Mouse (Mus musculus) liver, embryonic 13.5 days (tissue): Measurements from ENCODE around the gene Ahcyl2. TPM values are rescaled to one million over a fixed set of nuclear protein-coding genes. Genes with fewer than 3 reads are reported as not detected.
"Not testable (repeated sequence)": the region's sequence is repeated elsewhere in the genome, so short reads cannot be mapped to it uniquely, and the experiment has no call there.

Experiments used
- ATAC-seq: fragments of 200-750 bp; cut with Nextera tagmentation; 2 replicates; pipeline ENCODE4 v1.8.0; 2017; ENCODE audit warnings: low read depth, mild to moderate bottlenecking, moderate number of reproducible peaks, moderate library complexity
- DNase-seq: peaks from one replicate; pipeline ENCODE4 v3.0.0; 2022
- H3K27ac ChIP-seq: fragments of 300-500 bp; sonication (generic); 2 replicates; pipeline ENCODE4 v1.5.1; 2015; ENCODE audit warnings: moderate library complexity, mild to moderate bottlenecking, inconsistent platforms
- H3K27me3 ChIP-seq: fragments of 300-500 bp; sonication (generic); 2 replicates; pipeline ENCODE4 v1.6.1; 2015; ENCODE audit warnings: mild to moderate bottlenecking, inconsistent platforms
- H3K36me3 ChIP-seq: fragments of 300-500 bp; sonication (generic); 2 replicates; pipeline ENCODE4 v1.6.1; 2015; ENCODE audit warnings: mild to moderate bottlenecking, inconsistent platforms
- H3K4me1 ChIP-seq: fragments of 300-500 bp; sonication (generic); replicated peaks from 2 replicates; pipeline ENCODE4 v1.6.1; 2015; ENCODE audit warnings: inconsistent platforms
- H3K4me2 ChIP-seq: fragments of 300-500 bp; sonication (generic); 2 replicates; pipeline ENCODE4 v1.6.1; 2015; ENCODE audit warnings: inconsistent platforms, mild to moderate bottlenecking, moderate library complexity
- H3K4me3 ChIP-seq: fragments of 300-500 bp; sonication (generic); replicated peaks from 2 replicates; pipeline ENCODE4 v1.5.1; 2015; ENCODE audit warnings: mild to moderate bottlenecking, inconsistent platforms
- H3K9ac ChIP-seq: fragments of 300-500 bp; sonication (generic); 2 replicates; pipeline ENCODE4 v1.6.1; 2015; ENCODE audit warnings: mild to moderate bottlenecking, inconsistent platforms
- H3K9me3 ChIP-seq: fragments of 300-500 bp; sonication (generic); replicated peaks from 2 replicates; pipeline ENCODE4 v1.6.1; 2016; ENCODE audit warnings: inconsistent platforms
- WGBS: fragments of 180-500 bp; shearing (Covaris S2); methylation state at CpG from one replicate; pipeline ENCODE4 v1.1.7; 2015; ENCODE audit not compliant: insufficient replicate concordance; 5-methylcytosine and 5-hydroxymethylcytosine counted together
- polyA plus RNA-seq: library from polyadenylated mRNA; unstranded; fragments of >200 nt; fragmentation: Nextera tagmentation; extraction: Ambion mirVana; gene quantifications from 2 replicates; pipeline ENCODE4 v1.2.1, GENCODE M21; 2015

The Ahcyl2 gene
- polyA plus RNA-seq, 1 experiment from 2014 or later = 4.1 TPM

DNA sequence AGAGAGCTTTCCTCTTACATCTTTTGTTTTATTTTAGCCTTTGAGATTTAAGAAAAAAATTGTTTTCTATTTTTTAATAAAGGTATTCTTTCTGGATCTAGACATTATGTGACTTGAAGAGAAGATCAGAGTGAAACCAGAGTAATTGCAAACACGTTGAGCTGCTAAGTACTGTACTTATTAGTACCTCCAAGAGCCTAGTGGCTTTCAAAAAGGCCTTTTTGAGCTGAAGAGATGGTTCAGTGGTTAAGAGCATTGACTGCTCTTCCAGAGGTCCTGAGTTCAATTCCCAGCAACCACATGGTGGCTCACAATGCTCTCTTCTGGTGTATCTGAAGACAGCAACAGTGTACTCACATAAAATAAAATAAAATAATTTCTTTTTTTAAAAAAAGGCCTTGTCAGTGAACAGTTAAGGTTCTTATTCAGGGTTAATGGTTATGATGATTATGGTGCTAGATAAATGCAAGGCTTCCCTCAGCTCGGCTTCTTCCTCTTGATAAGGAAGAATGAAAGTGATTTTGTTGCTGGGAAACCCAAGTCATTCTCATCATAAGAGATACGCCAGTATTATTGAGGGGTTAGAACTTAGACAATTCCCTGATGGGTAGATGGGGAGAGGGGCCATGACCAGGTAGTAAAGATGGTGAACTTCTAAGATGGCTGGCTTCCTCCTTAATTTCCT, 22.3 kb downstream of the Ahcyl2 start:
- no peak overlapping the region for H3K27ac ChIP-seq
- ATAC-seq = no peak
- no peak overlapping the region for H3K4me3 ChIP-seq
- no peak for DNase-seq
- no peaks in the 10 kb centered on the region for H3K9me3 ChIP-seq
- no peaks in the 10 kb centered on the region for H3K27me3 ChIP-seq
- H3K4me2 ChIP-seq = no peak overlapping the region
- WGBS = 63% methylated on average over 3 of the region's 3 CpGs
- H3K36me3 ChIP-seq = no peaks in the 10 kb centered on the region
- no peak overlapping the region for H3K9ac ChIP-seq
- peaks cover 14% of the 10 kb centered on the region for H3K4me1 ChIP-seq

GRCm38 (mm10) chr6:29793520-29793919, 25.7 kb downstream of the Ahcyl2 start:
- 49% methylated on average over 1 of the region's 1 CpGs for WGBS
- Histone ChIP-seq H3K4me3 (no peak overlapping the region), H3K27ac (no peak overlapping the region), H3K9me3 (no peaks in the 10 kb centered on the region), H3K9ac (no peak overlapping the region), H3K27me3 (no peaks in the 10 kb centered on the region), H3K36me3 (no peaks in the 10 kb centered on the region), H3K4me1 (peaks cover 18% of the 10 kb centered on the region; the same call in 1 of the 2 replicates), H3K4me2 (no peak overlapping the region)
- DNase-seq (no peak), ATAC-seq (no peak)

DNA sequence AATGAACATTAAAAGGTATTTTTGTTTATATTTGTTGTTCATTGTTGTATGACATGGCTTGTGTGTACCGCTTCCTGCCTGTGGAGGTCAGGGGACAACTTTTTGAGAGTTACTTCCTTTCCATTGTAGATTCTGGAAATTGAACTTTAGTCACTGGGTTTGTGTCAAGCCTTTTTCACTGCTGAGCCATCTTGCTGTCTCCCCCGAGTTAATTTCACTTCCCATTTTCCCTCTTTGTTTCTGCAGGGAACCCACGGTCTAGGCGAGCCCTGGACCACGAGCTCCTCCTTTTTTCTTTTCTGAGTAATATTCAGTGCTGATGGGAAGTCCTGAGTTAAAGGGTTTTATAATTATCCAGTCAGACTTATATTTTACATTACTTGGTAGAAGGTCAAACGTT, 26.8 kb downstream of the Ahcyl2 start:
- Histone ChIP-seq H3K27me3 (no peaks in the 10 kb centered on the region), H3K27ac (no peak overlapping the region), H3K4me3 (no peak overlapping the region), H3K36me3 (no peaks in the 10 kb centered on the region), H3K4me2 (no peak overlapping the region), H3K4me1 (peaks cover 24% of the 10 kb centered on the region), H3K9me3 (no peaks in the 10 kb centered on the region), H3K9ac (no peak overlapping the region)
- DNase-seq (no peak), ATAC-seq (no peak)
- WGBS = 49% methylated on average over 6 of the region's 6 CpGs

- Histone ChIP-seq H3K36me3 (no peaks in the 10 kb centered on the region), H3K4me3 (no peak overlapping the region), H3K9ac (no peak overlapping the region), H3K4me1 (peaks cover 8% of the 10 kb centered on the region), H3K27ac (no peak overlapping the region), H3K27me3 (no peaks in the 10 kb centered on the region), H3K4me2 (no peak overlapping the region), H3K9me3 (no peaks in the 10 kb centered on the region)
- 60% methylated on average over 1 of the region's 1 CpGs for WGBS
- DNase-seq (no peak), ATAC-seq (no peak)
Observed at GRCm38 (mm10) chr6:29802979-29803378, 35.2 kb downstream of the Ahcyl2 start.

DNA sequence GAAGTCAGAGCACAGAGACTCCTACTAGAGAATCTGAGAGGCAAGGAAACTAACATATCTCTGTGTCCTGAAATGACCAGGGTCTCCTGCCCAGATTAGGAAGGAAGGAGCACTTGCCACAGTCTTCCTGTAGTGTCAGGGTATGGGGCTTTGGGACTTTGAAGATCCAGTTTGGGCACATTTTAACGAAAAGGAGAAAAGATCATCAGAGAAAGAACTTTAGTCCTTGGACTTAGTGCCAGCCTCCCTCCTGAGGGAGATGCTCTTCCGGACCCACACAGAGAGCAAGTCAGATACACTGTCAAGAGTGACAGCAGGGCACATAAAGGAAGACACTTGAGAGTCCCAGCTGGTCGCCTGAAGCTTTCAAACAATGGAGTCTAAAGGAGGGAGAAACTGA, 36.2 kb downstream of the Ahcyl2 start:
- Histone ChIP-seq H3K4me1 (peaks cover 4% of the 10 kb centered on the region), H3K4me2 (no peak overlapping the region), H3K9me3 (no peaks in the 10 kb centered on the region), H3K9ac (no peak overlapping the region), H3K4me3 (no peak overlapping the region), H3K27me3 (no peaks in the 10 kb centered on the region), H3K36me3 (no peaks in the 10 kb centered on the region), H3K27ac (no peak overlapping the region)
- WGBS = 60% methylated on average over 3 of the region's 3 CpGs
- DNase-seq (no peak), ATAC-seq (no peak)

DNA sequence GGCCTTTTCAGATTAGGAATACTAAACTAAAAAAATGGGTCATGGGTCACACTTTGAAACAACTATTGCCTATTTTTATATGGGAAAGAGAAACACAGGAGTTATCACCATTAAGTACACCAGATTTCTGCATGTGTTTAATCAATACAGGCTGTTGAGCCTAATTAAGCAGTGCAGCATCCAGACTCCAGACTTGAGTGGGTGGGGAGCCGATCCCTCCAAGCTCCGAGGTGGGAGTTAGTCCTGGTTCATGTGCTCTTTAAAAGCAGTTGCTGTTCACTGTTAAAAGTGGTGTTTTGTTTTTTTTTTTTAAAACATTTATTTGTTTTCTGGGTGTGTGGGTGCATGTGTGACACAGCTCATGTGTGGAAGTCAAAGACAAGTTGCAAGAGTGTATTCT, 37.6 kb downstream of the Ahcyl2 start:
- no peak for ATAC-seq
- 77% methylated on average over 2 of the region's 2 CpGs for WGBS

GRCm38 (mm10) chr6:29812076-29812475, 44.3 kb downstream of the Ahcyl2 start:
- WGBS = 62% methylated on average over 2 of the region's 2 CpGs

More for the DNA sequence above, 37.6 kb downstream of the Ahcyl2 start:
- no peaks in the 10 kb centered on the region for H3K27me3 ChIP-seq
- H3K4me3 ChIP-seq = no peak overlapping the region
- no peak overlapping the region for H3K4me2 ChIP-seq
- no peaks in the 10 kb centered on the region for H3K9me3 ChIP-seq
- no peaks in the 10 kb centered on the region for H3K36me3 ChIP-seq
- H3K27ac ChIP-seq = no peak overlapping the region
- H3K9ac ChIP-seq = no peak overlapping the region
- no peak for DNase-seq
- H3K4me1 ChIP-seq = no peaks in the 10 kb centered on the region

DNA sequence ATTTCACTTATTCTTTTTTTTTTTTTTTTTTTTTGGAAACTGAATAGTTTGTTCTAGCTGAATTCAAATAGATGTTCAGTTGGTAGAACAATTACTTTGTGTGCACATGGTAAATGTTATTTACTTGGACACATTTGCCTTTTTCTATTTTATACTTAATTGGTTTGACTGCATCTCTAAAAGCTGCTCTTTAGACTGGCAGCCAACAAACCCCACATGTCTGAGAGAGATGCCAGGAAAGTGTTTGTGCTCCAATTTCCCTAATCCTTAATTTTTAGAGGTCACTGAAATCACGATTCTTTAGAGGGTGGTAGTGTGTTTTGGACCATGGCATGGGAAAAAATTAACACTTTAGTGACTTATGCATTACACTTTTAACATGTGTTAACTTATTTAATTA, 44.8 kb downstream of the Ahcyl2 start:
- no peak for ATAC-seq

More at GRCm38 (mm10) chr6:29812076-29812475, 44.3 kb downstream of the Ahcyl2 start:
- no peaks in the 10 kb centered on the region for H3K36me3 ChIP-seq
- H3K27ac ChIP-seq = no peak overlapping the region
- no peak overlapping the region for H3K9ac ChIP-seq
- H3K27me3 ChIP-seq = no peaks in the 10 kb centered on the region
- DNase-seq = no peak
- H3K4me2 ChIP-seq = no peak overlapping the region
- H3K4me1 ChIP-seq = no peaks in the 10 kb centered on the region
- ATAC-seq = no peak
- H3K9me3 ChIP-seq = no peaks in the 10 kb centered on the region
- H3K4me3 ChIP-seq = no peak overlapping the region

GRCm38 (mm10) chr6:29814616-29815015, 46.8 kb downstream of the Ahcyl2 start:
- Histone ChIP-seq H3K36me3 (no peaks in the 10 kb centered on the region), H3K27me3 (no peaks in the 10 kb centered on the region), H3K9me3 (no peaks in the 10 kb centered on the region), H3K4me2 (no peak overlapping the region), H3K4me1 (no peaks in the 10 kb centered on the region), H3K27ac (no peak overlapping the region), H3K4me3 (no peak overlapping the region), H3K9ac (no peak overlapping the region)
- 58% methylated on average over 2 of the region's 2 CpGs for WGBS
- no peak for ATAC-seq
- DNase-seq = no peak

More for the DNA sequence above, 44.8 kb downstream of the Ahcyl2 start:
- no peaks in the 10 kb centered on the region for H3K36me3 ChIP-seq
- H3K27me3 ChIP-seq = no peaks in the 10 kb centered on the region
- WGBS = 56% methylated on average over 1 of the region's 1 CpGs
- no peak for DNase-seq
- H3K4me3 ChIP-seq = no peak overlapping the region
- H3K4me1 ChIP-seq = no peaks in the 10 kb centered on the region
- H3K27ac ChIP-seq = no peak overlapping the region
- H3K9me3 ChIP-seq = no peaks in the 10 kb centered on the region
- H3K9ac ChIP-seq = no peak overlapping the region
- H3K4me2 ChIP-seq = no peak overlapping the region

- Histone ChIP-seq H3K9me3 (no peaks in the 10 kb centered on the region), H3K36me3 (no peaks in the 10 kb centered on the region), H3K27ac (no peak overlapping the region), H3K4me2 (no peak overlapping the region), H3K9ac (no peak overlapping the region), H3K4me1 (no peaks in the 10 kb centered on the region), H3K27me3 (no peaks in the 10 kb centered on the region), H3K4me3 (no peak overlapping the region)
- 86% methylated on average over 3 of the region's 3 CpGs for WGBS
- no peak for ATAC-seq
- no peak for DNase-seq
Observed at GRCm38 (mm10) chr6:29815060-29815459, 47.2 kb downstream of the Ahcyl2 start.

DNA sequence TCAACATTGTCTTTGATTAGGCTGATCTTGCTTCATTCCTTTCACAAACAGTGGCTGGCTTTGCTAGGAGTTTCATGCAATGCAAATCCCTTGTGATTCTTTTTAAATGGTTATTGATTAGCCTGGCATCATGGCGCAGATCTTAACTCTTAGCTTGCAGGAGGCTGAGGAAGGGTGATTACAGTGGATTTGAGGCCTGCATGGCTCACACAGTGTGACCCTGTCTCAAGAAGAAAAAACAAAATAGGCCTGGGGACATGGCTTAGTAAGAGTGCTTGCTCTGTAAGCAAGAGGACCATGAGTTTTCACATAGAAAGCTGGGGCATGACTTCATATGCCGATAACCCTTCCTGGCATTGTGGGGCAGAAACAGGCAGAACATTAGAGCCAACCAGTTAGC, 47.8 kb downstream of the Ahcyl2 start:
- H3K9me3 ChIP-seq = no peaks in the 10 kb centered on the region
- H3K36me3 ChIP-seq = no peaks in the 10 kb centered on the region
- no peak overlapping the region for H3K4me3 ChIP-seq
- 86% methylated on average over 2 of the region's 2 CpGs for WGBS
- ATAC-seq (no peak), DNase-seq (no peak)
- H3K27me3 ChIP-seq = no peaks in the 10 kb centered on the region
- no peak overlapping the region for H3K9ac ChIP-seq
- no peak overlapping the region for H3K4me2 ChIP-seq
- H3K27ac ChIP-seq = no peak overlapping the region
- no peaks in the 10 kb centered on the region for H3K4me1 ChIP-seq

DNA sequence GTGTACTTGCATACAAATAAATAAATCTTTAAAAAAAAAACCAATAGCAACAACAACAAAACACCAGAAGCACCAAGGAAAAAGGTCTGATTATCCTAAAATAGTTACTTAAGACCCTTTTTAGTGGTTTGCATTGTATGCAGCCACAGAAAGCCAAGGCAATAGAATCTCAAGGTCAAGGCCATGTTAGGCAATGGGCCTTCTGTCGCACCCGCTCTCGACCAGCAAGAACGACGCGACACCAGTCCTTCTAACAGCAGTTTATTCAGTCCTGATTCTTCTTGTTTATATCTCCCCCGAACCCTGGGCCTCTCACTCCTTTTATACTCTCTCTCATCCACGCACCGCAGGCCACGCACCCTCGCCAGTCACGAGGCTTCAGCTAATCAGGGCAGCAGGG, 48.6 kb downstream of the Ahcyl2 start:
- not testable (repeated sequence) for H3K36me3 ChIP-seq, H3K4me3 ChIP-seq, H3K9me3 ChIP-seq, ATAC-seq, H3K9ac ChIP-seq, DNase-seq, H3K27ac ChIP-seq, H3K4me1 ChIP-seq, H3K4me2 ChIP-seq, H3K27me3 ChIP-seq
- WGBS = 87% methylated on average over 12 of the region's 12 CpGs
